Mouse (Mus musculus) layer of hippocampus, adult 11-12 months (tissue): ENCODE measurements at regions not wholly inside any gene's neighbourhood (a gene's known extent, or its start where the extent isn't known, plus 50 kb on each side); places are given as distances from the start of the nearest gene placed in this dataset.

Experiments
- DNase-seq: peaks from one replicate; pipeline ENCODE4 v3.0.0; 2022; ENCODE audit warnings: low spot score

GRCm38 (mm10) chrX:99415701-99416100 lies 55.4 kb downstream of the Pja1 start:
- DNase-seq = no peak

- no peak for DNase-seq
These were observed 60.1 kb downstream of the Pja1 start for GRCm38 (mm10) chrX:99410942-99411341.

GRCm38 (mm10) chrX:99409858-99410257 lies 61.2 kb downstream of the Pja1 start:
- DNase-seq = no peak

- DNase-seq = no peak
These were observed 61.7 kb downstream of the Pja1 start for GRCm38 (mm10) chrX:99409331-99409730.

DNA sequence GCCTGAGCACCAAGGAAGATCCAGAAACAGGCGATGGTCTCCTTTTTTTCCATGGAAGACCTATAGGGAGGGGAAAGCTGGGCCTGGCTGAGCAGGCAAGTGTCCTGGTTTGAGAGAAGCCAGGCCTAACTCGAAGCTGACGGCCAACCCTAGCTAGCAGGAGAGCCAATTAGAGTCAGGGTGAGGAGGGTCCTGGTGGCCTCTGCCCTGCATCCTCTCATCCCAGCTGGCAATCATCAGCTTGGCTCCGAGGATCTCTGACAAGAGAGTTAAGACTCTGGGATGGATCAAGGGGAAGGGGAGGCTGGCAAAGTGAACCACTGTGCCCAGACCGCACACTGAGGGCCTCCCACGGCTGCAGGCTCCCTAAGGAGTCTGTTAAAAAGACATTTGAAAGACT lies 62.3 kb downstream of the Pja1 start:
- no peak for DNase-seq

DNA sequence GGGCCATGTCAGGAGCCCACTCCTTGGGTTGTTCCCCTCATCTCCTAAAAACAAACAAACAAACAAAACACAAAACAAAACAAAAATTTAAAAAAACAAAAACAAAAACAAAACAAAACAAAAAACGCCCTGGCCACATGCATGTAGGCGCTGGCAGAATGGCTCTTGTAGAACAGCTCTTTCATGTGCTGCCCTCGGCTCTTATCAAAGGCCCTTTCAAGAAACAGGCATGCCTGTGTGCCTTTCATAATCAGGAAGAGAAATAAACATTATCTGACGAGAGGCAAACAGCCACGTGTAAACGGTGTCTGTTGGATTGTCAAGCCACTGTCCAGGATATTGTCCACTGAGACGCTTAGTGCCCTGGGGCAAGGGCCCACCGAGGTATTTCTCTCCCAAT lies 65.2 kb downstream of the Pja1 start:
- DNase-seq = no peak

DNA sequence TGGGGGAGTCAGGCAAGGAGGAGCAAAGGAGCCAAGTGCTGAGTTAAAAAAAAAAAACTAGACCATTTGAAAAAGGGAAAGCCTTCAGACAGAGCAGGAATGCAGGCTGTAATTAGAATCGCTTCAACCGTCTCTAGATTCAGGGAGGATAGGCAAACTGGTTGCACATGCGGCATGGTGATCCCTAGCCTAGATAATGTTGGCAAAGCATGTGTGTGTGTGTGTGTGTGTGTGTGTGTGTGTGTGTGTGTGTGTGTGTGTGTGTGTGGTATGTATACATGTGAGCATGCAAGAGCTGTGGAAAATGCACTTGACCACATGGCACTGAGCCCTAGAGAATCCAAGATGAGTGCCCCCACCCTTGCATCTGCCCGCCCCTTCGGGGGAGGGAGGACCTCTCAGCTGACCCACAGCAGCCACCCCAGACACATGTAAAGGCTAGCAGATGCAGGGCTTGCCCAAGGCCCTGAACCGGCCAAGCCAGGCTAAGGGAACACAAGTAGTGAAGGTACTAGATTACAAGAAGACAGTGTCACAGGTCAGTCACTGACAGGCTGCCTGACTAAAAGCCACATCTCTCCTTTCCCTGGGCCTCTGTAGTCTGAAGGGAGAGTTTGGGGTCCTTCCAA lies 67.4 kb downstream of the Pja1 start:
- no peak for DNase-seq

DNA sequence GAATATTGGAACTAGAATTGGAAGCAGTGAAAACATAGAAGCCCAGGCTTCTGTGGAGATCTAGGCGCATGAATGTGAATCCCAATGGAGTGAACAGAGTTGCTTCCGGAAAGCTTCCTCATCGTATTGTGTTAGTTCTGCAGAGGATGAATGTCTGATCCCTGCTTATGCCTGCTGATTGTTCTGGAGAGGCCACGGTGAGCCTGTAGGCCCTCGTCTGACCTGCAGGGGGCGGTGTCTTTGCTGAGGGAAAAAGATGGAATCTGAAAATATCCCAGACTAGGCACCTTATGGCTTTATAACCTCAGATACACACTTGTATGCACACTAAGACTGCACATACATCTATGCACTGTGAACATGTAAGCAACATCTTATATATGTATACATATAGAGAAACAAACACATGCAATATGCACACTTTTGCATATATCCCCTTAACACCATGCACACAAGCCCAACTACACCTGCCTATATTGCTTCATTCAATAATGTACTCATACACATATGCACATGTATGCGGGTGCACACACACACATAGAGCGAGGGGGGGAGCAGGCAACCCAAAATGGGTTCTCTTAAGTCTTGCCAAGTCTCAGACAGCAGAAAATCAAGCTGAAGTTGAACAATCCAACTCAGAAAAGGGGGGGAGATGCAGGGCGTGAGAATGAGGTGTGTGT lies 68.1 kb downstream of the Pja1 start:
- DNase-seq = peak; percentile 35

GRCm38 (mm10) chrX:99397344-99397743 lies 73.7 kb downstream of the Pja1 start:
- DNase-seq = no peak

DNA sequence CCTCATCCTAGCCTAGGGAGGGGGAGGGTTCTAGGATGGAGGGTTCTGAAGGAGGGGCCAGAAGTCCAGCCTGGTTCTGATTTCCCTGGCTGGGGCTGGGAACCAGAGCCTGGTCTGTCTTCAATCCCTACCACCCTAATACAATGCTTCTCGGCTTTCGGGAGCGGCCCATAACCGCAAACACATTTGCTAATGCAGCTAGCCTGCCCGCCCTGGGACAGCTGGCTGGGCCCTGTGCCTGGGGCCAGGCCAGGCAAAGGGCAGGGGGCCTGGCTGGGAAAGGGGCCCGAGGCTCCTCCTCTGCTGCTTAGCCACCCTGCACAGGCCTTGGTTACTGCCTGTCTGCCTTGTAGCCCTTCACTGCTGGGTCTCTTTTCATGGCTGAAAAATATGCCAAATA lies 74.9 kb downstream of the Pja1 start:
- DNase-seq = no peak

DNA sequence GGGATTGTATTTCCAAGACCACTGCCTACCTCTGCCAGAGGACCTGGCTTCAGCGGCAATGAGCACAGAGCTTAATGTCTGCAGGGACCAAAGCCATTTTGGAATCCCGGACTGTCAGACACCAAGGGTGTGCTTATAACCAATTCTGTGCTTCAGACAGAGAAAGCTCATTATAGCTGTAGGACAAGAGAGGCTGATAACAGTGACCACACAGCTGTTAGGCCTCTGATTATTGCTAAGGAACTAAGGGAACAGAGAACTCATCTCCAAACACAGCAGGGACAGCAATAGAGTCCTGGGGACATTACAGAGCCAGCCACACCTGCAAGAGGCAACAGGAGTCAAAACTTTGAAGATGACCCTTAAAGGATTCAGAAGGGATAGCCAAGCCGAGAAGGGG lies 76.0 kb downstream of the Pja1 start:
- no peak for DNase-seq

DNA sequence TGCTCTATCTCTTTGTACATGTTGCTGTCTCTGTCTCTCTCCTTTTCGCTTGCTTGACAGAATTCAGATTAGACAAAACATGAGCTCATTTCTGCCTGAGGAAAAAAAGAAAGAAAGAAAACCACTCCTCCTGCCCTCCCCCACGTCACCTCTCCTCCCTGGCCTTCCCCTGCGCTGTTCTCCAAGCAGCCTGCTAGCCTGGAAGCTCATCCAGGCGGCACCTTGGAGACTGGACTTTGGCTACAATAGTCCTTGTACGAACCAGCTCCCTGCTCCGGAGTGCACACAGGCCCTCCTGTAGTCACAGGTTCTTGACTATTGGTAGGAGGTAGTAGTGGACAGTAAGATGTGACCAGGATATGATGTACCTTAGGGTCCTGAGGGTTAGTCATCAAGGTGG lies 79.4 kb downstream of the Pja1 start:
- DNase-seq = no peak

GRCm38 (mm10) chrX:99390462-99390838 lies 80.6 kb downstream of the Pja1 start:
- no peak for DNase-seq

DNA sequence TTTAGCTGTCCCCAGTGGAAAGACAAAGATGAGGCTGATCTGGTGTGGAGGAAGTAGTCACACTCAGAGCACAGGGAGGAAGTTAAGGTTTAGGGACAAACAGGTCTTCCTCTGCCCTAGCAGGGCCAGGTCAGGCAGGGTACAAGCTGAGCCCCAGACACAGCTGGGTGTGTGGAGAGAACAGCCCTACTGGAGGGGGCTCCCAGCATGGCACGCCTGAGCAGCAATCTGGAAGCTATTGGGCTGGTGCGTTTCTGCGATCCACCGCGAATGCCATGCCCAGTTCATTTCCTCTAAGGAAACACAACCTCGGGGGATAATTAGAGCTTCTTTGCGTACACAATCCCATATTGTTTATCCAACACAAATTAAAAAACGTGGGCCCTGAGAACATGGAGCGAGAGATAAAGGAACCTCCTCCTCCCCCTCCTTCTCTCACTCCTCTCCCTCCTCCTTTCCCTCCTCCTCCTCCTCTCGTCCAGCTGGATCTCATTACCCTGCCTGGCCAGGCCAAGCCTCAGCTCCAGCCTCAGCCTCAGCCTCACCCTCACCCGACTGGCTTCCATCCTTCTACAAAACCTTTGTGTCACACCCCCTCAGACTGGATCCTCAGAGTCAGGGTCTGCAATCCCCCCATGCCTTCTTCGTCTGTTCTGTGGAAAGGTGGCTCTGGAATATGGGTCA lies 81.2 kb downstream of the Pja1 start:
- no peak for DNase-seq

DNA sequence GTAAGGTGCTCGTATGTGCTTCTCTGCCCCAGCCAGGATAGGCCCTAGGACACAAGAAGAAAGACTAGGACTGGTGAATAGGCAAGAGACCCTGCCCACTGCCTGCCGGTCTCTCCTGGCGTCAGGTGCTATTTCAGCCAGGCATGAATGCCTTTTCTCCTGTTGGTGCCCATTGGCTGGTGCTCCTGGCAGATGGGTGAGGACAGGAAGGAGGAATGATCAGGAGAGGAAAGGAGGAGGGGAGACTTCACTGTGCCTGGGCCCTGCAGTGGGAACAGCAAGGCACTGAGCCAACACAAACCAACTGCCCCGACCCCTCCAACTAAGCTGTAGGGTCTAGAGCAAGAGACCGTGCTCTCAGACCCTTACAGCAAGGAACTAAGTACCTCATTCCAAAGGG lies 100.4 kb downstream of the Pja1 start:
- DNase-seq = no peak

DNA sequence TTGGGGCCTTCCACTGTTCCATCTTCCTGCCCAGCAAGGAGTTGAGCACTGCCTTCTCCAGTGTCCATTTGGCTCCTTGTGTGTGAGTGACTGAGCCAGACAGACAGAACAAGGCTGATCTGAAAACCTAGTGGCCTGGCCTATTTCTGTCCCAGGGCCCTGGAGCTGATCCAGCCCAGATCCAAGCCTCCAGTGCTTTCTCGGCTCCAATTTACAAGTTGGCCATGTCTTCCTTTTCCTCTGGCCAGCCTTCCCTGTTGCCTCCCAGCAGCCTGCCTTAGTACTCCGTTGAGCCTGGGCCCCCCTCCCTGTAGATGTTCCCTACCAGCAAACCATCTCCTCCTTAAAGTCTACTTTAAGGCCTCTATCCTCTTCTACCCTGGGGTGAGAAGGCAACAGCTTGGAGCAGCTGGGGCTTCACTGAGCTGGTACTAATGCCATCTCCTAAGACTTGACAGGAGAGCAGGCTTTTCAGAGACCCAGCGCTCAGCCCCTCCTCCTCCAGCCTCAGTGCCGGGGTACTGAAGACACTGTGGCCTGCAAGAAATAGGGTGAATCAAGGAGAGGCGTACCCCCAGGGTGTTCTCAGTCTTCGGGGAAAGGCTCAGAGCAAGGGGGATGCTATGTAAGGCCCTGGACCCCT lies 101.7 kb downstream of the Pja1 start:
- DNase-seq = peak; percentile 11

- no peak for DNase-seq
These were observed 107.0 kb downstream of the Pja1 start for GRCm38 (mm10) chrX:99364072-99364471.

DNA sequence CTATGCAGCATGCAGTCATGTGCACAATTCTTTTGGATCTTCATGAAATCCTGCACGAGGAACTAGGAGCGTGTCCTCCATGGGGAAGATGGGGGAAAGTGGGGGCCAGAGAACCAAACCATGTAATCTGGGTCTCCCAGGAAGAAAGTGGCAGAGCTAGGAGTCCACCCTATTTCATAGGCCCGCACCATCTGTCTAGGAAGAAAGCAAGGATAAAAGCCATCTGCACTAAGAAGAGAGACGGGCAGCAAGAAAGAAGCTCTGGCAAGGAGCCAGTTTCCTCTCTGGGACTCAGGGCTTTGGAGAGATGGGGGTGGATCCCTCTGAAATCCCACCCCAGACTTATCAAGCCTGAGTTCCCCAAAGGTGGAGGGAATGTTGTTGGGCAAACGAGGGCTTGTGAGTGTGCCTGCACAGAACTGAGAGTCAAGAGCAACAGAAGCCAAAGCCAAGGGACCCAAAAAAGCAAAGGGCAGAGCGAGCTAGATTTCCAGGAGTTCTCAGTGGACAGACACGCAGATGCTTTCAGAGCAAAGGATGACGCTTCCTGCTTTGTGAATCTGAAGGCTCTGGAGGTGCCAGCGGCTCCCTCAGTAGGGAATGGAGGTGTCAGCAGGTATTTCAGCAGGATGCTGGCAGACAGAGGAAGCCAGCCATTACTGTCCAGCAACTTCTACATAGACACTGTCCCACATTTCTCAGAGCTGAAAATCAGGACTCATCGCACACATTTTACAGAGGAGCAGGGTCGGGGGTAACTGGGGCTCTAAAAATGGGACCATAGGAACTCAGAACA lies 110.8 kb downstream of the Pja1 start:
- peak; percentile 9 for DNase-seq

DNA sequence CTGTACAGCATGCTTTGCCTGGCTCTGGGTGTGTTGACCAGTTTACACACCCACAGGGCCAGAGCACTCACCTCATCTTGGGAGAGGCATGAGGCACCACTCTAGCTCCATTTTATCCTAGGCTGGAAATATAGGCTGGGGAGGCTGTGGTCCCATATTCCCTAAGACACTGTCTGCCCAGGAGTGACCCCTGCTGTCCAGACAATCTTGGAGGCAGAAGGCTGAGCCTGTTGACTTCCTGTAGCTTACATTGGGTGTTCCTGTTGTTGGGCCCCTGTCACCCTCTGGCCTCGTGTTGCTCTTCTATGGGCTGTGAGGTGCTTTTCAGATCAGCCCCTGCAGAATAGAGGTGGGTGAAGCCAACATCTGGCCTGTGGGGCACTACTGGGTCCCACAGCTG lies 112.3 kb downstream of the Pja1 start:
- no peak for DNase-seq

DNA sequence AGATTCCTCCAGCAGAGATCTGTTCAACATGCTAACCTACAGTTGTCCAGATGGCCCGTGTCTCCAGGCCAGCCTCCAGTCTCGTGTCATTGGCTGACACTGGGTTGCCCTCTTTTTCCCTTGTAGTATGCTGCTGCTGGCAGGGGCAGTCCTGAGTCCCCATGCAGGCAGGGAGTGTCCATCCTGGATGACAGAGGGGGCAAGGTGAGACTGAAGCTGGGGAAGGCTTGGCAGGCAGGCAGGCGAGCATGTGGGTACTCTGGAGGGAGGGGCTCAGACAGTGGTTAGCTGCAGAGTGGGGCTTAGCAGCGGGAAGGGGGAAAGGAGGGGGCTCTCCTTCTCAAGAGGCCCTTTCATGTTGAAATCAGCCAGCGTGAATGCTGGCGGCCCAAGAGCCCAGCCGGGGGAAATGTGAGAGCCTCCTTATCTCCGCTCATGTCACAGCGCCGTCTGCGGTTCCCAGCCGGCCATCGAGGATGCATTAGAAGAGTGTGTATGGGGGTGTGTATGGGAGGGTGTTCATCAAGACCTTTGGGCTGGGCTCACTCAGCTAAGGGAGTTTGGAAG lies 112.9 kb downstream of the Pja1 start:
- no peak for DNase-seq

DNA sequence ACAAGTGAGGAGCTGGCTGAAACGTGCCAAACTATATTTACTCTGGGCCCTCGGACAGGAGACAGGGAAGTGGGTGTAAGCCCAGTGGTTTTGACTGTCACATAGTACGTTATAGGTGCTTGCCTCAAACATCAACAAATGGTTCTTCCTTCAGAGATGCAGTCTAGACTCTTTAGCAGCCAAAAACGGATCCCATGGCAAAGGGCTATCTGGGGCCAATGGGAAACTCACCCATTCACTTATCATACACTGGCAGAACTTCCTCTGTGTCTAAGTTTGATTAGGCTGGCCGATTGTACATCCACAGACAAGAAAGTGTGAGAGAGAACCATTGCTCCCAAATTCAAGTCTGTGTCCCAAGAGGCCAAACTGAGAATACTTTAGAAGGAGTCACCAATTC lies 115.9 kb downstream of the Pja1 start:
- DNase-seq = no peak

GRCm38 (mm10) chrX:99350233-99350632 lies 120.8 kb downstream of the Pja1 start:
- DNase-seq = no peak
